Mouse (Mus musculus) cerebellum, adult 2 months (tissue): ENCODE results near the gene Ercc1. TPM values are rescaled to one million over a fixed set of nuclear protein-coding genes. Genes with fewer than 3 reads are reported as not detected.

Experiments used
- DNase-seq, 2 experiments: peaks; one replicate each; pipeline ENCODE4 v3.0.0; 2021
- H3K27ac ChIP-seq: fragments of 200-500 bp; 2 replicates; pipeline ENCODE4 v1.5.1; 2012; ENCODE audit warnings: low read length, control low read depth, inconsistent platforms; ENCODE audit not compliant: insufficient read depth
- H3K27me3 ChIP-seq: fragments of 200-500 bp; 2 replicates; pipeline ENCODE4 v1.6.1; 2012; ENCODE audit warnings: inconsistent platforms, mild to moderate bottlenecking, low read length, moderate library complexity; ENCODE audit not compliant: control insufficient read depth, insufficient read depth
- H3K4me1 ChIP-seq: fragments of 200-500 bp; 2 replicates; pipeline ENCODE4 v1.6.1; 2011; ENCODE audit warnings: low read length; ENCODE audit not compliant: control insufficient read depth, insufficient read depth
- H3K4me3 ChIP-seq: fragments of 200-500 bp; replicated peaks from 2 replicates; pipeline ENCODE3; 2011; ENCODE audit warnings: mild to moderate bottlenecking, low read depth, low read length, control low read depth; ENCODE audit not compliant: insufficient read depth
- CTCF ChIP-seq: fragments of 200-500 bp; IDR thresholded peaks from 2 replicates; pipeline ENCODE4 v1.5.1; 2011; ENCODE audit warnings: low read depth, mild to moderate bottlenecking, control low read depth, low read length, moderate library complexity, borderline replicate concordance; ENCODE audit not compliant: insufficient read depth
- POLR2A ChIP-seq: fragments of 200-500 bp; IDR thresholded peaks from 2 replicates; pipeline ENCODE4 v1.6.1; 2011; ENCODE audit warnings: low read length, control low read depth, borderline replicate concordance; ENCODE audit not compliant: insufficient read depth
- WGBS: fragments of 180-500 bp; shearing (Covaris S2); methylation state at CpG from one replicate; pipeline ENCODE4 v1.1.7; 2018; 5-methylcytosine and 5-hydroxymethylcytosine counted together
- polyA plus RNA-seq: library from polyadenylated mRNA; depleted of rRNA; stranded (reverse); fragments of >200 nt; gene quantifications from 2 replicates; pipeline ENCODE4 v1.2.3, GENCODE M21; 2012

The Ercc1 gene
- polyA plus RNA-seq, 1 experiment = 52.2 TPM

DNA sequence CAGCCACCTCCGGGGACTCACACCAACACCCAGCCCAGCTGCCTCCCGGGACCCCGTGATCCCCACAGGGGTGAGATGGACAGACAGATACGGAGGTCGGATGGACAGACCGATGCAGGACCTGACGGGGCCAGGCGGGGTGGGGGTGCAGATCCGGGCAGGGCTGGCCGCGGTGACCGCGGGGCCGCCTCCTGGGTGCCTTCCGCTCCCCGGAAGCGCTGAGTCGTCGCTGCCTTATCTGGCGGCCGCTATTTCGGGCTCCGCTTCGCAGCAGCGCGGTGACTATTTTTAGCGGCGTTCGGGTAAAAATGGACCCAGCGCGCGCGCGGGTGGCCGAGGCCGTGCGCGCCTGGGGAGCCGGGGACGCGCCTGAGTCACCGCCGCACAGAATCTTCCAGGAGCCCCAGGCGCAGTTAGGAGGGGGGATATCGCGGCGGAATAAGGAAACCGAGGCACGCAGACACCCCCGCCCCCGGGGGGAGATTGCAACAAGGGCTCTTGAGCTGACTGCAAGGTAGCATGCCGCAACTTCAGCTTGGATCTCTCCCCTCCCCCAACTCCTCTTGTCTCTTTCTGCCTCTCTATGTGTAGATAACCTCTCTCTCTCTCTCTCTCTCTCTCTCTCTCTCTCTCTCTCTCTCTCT lies 11.7 kb upstream of the Ercc1 start:
- TF ChIP-seq POLR2A = peak; percentile 34; the same call in 1 of the 2 replicates
- TF ChIP-seq CTCF = no peak
- DNase-seq = peak; percentile 88 to 89
- H3K27ac ChIP-seq = peak overlapping the region; percentile 98
- WGBS = under 1% methylated on average over 52 of the region's 52 CpGs
- peak overlapping the region; percentile 99 for H3K4me3 ChIP-seq
- no peaks in the 10 kb centered on the region for H3K27me3 ChIP-seq
- peaks cover 14% of the 10 kb centered on the region; the same call in 1 of the 2 replicates for H3K4me1 ChIP-seq

DNA sequence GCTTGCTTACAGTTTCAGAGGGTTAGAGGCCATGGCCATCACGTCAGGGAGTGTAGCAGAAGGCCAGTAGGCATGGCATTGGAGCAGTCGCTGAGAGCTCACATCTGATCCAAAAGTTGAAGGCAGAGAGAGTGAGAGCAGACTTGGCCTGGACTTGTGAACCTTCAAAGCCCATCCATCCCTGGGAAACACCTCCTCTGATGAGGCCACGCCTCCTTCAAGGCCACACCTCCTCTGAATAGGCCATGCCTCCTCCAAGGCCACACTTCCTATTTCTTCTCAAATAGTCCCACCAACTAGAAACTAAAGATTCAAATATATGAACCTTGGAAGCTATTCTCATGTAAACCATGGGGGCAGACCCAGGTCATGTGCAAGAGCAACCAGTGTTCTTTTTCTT lies 9.0 kb upstream of the Ercc1 start:
- DNase-seq = no peak
- Histone ChIP-seq H3K27me3 (no peaks in the 10 kb centered on the region), H3K4me1 (peaks cover 14% of the 10 kb centered on the region; the same call in 1 of the 2 replicates), H3K4me3 (no peak overlapping the region), H3K27ac (no peak overlapping the region)
- TF ChIP-seq POLR2A (no peak), CTCF (no peak)
- 46% methylated on average over 3 of the region's 3 CpGs for WGBS

DNA sequence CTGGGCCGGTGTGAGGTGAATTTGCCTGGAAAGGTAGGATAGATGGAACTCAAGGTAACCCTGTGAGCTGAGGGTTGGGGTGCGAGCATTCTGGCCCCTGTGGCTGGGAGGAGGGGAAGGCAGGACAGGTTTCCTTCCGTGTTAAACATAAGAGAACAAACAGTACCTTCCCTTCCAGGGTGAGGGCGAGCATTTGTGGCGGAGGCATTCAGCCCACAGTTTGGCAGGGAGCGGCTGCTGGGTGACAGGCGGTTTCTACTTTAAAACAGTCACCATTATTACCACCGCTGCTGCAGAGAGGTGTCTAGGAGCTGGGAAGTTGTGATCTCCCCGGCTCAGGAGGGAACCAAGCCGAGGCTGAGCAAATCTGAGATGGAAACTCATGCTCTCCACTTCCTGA lies 7.5 kb upstream of the Ercc1 start:
- TF ChIP-seq CTCF = no peak
- no peak for TF ChIP-seq POLR2A
- peaks cover 14% of the 10 kb centered on the region; the same call in 1 of the 2 replicates for H3K4me1 ChIP-seq
- H3K4me3 ChIP-seq = no peak overlapping the region
- WGBS = 74% methylated on average over 10 of the region's 10 CpGs
- no peaks in the 10 kb centered on the region for H3K27me3 ChIP-seq
- no peak overlapping the region for H3K27ac ChIP-seq
- DNase-seq = no peak

DNA sequence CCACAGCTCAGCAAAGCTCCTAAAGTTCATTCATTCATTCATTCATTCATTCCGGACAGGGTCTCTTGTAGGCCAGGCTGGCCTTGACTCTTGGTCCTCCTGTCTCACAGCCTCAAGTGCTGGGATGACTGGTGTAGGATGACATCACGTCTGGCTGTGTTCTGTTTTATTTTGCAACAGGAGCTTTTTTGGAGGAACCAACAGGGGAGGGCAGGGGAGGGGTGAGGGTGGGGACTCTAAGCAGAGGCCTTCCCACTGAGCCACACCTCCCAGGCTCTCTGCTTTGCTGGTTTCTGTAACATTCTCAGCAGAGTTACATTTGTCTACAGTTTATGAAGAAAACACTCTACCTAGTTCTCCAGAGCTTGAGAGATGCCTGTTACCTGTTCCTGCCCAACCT lies 6.5 kb upstream of the Ercc1 start:
- no peaks in the 10 kb centered on the region for H3K27me3 ChIP-seq
- WGBS = 76% methylated on average over 2 of the region's 2 CpGs
- no peak for DNase-seq

DNA sequence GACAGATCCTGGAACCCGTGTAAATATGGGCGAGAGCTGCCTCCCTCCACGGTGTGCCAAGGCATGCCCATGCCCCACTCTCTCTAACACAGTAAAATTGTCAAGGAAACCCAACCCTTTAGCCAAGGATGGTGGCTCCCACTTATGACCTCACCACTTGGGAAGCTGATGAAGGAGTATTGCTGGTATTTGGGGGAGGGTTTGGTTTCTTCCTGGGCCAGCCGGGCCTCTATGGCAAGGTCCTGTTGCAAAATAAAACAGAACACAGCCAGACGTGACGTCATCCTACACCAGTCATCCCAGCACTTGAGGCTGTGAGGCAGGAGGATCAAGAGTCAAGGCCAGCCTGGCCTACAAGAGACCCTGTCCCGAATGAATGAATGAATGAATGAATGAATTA lies 6.0 kb upstream of the Ercc1 start:
- TF ChIP-seq CTCF = no peak
- TF ChIP-seq POLR2A = no peak
- Histone ChIP-seq H3K27ac (no peak overlapping the region), H3K4me1 (peaks cover 14% of the 10 kb centered on the region; the same call in 1 of the 2 replicates), H3K27me3 (no peaks in the 10 kb centered on the region), H3K4me3 (no peak overlapping the region)
- DNase-seq = no peak
- 78% methylated on average over 7 of the region's 7 CpGs for WGBS

More for the DNA sequence above, 6.5 kb upstream of the Ercc1 start:
- Histone ChIP-seq H3K4me3 (no peak overlapping the region), H3K4me1 (peaks cover 14% of the 10 kb centered on the region; the same call in 1 of the 2 replicates), H3K27ac (no peak overlapping the region)
- TF ChIP-seq CTCF (no peak), POLR2A (no peak)

DNA sequence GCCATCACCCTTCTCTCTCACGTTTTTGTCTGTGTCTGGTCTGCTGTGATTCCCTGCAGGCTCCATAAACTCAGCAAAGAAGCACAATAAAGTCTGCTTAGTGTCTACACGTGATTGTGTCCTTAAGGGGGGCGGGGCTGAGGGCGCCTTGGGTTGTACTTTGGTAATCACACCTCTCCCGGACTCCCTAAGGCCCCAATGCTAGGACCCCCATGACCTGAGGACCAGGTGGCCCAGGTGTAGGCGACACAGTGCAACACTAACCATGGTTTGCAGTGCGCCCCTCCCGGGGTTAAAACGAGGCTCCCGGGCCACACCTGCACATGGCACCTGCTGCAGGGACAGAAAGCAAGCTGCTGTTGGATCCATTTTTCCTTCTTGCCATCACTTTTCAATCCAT lies 3.3 kb upstream of the Ercc1 start:
- no peak overlapping the region for H3K4me3 ChIP-seq
- TF ChIP-seq CTCF (no peak), POLR2A (no peak)
- no peak for DNase-seq
- H3K27me3 ChIP-seq = no peaks in the 10 kb centered on the region
- 31% methylated on average over 10 of the region's 10 CpGs for WGBS
- no peak overlapping the region for H3K27ac ChIP-seq
- H3K4me1 ChIP-seq = peaks cover 4% of the 10 kb centered on the region; the same call in 1 of the 2 replicates

DNA sequence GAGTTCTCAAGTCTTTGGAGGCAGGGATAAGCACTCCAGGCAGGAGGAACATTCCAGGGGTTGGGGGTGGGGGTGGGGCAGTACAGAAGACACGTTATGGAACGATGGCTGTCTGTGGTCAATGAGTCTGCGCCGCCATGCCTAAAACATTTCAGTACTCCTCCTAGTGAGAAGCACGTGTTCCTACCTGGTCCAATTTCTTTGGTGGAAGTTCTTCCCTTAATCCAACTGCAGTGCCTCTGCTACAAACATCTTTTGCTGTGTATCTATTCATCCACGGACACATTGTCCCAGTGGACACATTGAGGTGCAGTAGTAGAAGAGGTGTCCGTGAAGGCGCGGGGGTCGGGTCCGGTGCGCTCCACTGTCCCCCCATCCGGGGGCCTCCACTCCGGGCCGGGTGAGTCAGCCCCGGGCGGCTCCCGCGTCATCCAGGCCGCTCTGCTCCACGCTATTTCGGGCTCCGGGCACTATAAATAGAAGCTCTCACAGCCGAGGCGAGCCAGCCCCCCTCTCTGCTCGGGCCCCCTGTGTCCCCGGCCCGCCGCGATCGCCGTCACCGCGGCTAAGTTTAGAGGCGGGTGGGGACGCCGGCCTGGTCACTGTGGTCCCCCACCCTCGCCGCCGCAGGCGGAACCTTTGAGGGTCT lies 2.7 kb upstream of the Ercc1 start:
- DNase-seq = peak; percentile 75 to 84
- Histone ChIP-seq H3K27me3 (no peaks in the 10 kb centered on the region), H3K27ac (no peak overlapping the region), H3K4me1 (peaks cover 4% of the 10 kb centered on the region; the same call in 1 of the 2 replicates), H3K4me3 (peak overlapping the region; percentile 61)
- no peak for TF ChIP-seq POLR2A
- TF ChIP-seq CTCF = no peak
- WGBS = under 1% methylated on average over 41 of the region's 41 CpGs
